Mouse (Mus musculus) urinary bladder, postnatal 14 days (tissue): ENCODE measurements around the gene Ube2f.

Experiments
- DNase-seq: peaks from one replicate; pipeline ENCODE4 v3.0.0; 2021; ENCODE audit warnings: low spot score

The Ube2f gene

DNA sequence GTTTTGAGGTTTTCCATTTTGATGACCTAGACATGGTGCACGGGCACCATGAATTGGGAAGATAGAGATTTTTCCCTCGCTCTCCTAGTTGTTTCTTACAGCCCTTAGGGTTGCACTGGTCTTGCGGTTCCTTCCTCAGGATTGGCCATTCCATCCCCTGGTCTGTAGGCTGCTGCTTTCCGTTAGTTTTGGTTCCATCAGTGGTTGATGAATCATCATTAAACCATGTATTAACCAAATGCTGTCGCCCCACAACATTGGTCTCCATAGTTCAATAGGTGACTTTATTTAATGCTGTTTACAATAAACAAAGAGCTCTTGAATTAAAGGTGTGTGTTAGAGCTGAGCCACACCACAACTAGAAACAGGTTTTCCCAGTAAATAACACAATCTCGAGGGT, 12.4 kb upstream of the Ube2f start:
- no peak for DNase-seq

DNA sequence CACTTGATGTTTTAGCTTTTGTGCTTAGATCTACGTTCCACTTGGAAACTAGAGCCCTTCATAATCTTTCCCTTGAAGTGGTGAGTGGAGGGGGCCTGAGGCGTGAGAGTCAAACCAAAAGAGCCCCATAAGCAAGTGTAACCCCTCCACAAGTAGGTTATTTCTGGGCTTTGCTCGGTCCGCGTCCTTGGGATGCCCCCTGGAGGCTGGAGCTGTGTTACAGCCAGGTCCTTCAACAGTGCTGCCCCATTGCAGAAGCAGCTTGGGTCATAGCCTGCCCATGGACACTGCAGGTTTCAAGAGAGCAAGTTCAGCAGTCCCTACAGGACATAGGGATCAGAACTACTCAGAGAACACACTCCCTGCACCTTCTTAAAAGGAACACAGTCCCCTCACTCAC, 11.0 kb upstream of the Ube2f start:
- DNase-seq: peak; percentile 52

GRCm38 (mm10) chr1:91239800-91240199, 10.3 kb upstream of the Ube2f start:
- no peak for DNase-seq

- peak; percentile 23 for DNase-seq
Measured at GRCm38 (mm10) chr1:91240685-91241084, 9.4 kb upstream of the Ube2f start.

GRCm38 (mm10) chr1:91241249-91241648, 8.9 kb upstream of the Ube2f start:
- no peak for DNase-seq

DNA sequence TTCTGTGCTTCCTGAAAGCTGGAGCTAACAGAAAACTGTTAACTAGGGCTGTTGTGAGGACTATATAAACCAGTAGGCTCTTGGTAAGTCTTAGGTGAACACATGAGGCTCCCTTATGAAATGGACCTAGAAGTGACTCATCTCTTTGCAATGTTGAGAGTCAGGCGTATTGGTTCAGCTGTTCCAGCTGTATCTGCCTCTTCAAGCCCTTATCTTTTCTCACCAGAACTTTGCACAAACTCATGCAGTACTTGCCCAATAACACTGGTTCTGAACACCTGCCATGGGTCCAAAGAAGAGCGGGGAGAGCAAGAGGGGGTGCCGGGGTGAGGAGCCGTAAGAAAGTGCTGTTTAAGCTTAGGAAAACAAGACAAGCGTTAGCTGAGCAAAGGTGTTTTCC, 1.9 kb upstream of the Ube2f start:
- no peak for DNase-seq

DNA sequence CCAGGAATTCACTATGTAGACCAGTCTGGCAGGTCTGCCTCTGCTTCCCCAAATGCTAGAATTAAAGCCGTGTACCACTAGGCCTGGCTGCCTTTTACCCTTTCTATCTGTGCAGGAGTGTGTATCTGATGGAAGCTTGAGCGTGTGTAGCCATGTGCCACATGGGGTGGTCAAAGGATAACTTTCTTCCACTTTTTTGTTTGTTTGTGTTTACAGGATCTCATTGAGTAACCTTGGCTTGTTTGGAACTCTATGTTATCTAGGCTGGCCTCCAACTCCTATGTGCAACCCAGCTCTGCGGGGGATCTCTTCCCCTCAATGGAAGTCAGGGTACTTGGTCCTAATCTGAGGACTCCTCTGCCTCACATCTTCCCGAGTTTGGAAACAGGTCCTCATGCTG, 1.1 kb upstream of the Ube2f start:
- DNase-seq: no peak

DNA sequence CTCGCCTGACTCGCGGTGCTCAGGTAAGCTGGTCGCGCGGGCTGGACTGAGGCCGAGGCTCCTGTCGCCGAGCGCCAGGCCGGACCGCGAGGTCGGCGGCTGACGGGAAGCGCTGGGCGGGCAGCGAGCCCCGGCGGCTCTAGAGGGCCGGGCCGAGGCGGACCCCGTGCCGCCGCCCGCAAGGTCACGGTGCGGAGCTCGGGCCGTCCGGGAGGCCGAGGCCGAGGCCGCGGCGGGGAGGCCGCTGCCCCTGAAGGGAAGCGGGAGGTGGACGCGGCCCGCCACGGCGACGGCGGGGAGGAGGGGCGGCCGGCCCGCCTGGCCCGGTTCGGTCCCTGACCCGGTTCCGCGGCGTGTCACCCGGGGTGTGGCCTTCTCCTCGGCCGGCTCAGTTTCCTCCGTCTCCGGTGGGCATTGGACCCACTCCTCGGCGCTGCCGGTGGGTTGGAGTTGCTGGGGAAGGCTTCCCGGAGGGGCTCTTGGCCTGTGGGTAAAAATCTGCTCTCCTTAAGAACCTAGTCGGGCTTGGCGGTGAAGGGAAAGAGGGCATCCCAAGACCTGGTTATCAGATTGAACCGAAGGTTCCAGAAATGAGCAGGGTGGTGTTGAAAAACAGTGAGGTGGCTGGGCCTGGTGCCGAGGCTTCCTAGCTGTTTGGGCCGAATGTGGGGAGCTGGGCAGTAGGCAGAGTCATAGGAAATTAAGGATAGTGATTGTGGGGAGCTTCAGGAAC, 477 bp downstream of the Ube2f start:
- DNase-seq: peak; percentile 30

GRCm38 (mm10) chr1:91251148-91251650, 1.1 kb downstream of the Ube2f start:
- no peak for DNase-seq

- no peak for DNase-seq
Measured at GRCm38 (mm10) chr1:91251927-91252326, 1.8 kb downstream of the Ube2f start.

DNA sequence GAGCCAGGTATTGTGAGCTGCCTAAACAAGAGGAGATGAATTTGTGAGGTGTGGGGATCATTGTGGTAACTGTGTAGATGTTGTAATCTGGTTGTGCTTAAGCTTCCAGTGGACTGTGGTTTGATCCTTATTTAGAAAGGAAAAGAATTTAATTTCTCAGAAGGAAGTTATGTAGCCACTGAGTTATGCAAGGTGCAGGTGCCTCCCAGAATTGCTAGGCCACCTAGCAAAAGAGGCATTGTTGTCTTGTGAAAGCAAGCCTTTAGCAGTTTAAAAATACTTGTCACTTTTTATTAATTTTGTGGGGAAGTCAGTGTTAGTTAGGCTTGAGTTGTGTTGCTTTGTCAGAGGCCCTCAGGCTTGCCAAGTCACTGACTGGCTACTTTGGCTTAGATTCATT, 7.8 kb downstream of the Ube2f start:
- DNase-seq: no peak

DNA sequence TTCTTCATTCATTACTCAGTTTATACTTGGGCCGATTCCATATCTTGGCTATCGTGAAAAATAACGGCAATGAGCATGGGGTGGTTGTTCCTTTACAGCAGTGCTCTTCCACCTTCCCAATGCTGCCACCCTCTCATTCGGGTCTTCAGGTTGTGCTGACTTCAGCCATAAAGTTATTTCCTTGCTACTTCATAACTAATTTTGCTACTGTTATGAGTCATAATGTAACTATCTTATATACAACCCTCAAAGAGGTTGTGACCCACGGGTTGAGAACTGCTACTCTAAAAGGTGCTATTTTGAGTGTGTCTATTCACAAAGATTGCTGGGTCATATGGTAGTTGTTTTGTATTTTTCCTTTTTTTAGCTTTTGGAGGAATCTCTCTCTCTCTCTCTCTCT, 9.7 kb downstream of the Ube2f start:
- no peak for DNase-seq

GRCm38 (mm10) chr1:91262508-91262907, 12.4 kb downstream of the Ube2f start:
- no peak for DNase-seq

GRCm38 (mm10) chr1:91272260-91272659, 22.2 kb downstream of the Ube2f start:
- no peak for DNase-seq

DNA sequence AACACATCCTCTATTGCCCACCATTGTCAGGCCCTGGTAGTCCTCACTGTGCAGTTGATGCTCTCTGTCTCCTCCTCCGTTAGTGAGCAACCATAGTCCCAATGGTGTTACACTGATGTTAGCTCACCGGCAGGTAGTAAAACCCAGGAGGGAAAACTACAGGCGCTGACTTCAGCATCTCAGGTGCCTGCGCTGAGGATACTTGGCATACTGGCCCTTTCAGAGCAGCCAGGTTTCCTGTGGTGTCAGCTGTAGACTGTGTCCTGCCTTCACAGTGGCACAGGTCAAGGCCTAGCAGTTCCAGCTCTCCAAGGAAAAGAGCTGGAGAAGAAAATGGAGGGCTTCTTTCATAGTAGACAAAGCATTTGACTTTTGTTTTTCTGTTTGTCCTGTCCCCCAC, 26.5 kb downstream of the Ube2f start:
- no peak for DNase-seq

- DNase-seq: no peak
Measured at GRCm38 (mm10) chr1:91277480-91277879, 27.4 kb downstream of the Ube2f start.

DNA sequence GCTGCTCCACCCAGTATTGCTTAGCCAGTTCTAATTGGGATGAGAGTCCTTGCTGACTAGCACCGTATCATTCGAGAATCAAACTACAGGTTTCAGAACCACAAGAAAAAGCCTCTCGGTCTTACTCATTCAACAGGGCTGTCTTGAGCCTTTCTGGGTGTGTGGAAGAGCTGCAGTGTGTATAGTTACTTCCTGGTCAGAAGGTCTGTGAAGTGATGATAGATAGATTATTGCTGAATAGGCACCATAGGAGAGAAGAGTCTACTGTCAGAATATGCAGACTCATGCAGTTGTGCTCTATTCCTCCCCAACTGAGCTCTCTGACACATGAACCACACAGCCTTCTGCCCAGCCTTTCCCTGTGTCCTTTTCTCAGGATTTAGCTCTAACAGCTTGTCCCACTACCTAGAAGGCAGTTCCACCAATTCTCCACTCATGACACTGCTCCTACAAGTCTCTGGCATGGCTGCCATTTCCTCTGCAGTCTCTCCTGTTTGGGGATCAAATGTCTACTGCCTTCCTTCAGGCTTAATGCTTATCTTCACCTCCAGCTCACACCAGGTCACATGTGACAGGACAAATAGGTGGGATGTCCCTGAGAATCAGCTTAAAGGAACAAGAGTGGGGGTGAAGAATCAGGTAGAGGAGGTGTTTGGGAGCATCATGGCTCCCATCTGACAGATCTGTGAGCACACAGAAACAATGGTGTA, 28.5 kb downstream of the Ube2f start:
- no peak for DNase-seq

- DNase-seq: peak; percentile 22
Measured at GRCm38 (mm10) chr1:91279126-91279525, 29.0 kb downstream of the Ube2f start.

- DNase-seq: no peak
Measured at GRCm38 (mm10) chr1:91282582-91282981, 32.5 kb downstream of the Ube2f start.

GRCm38 (mm10) chr1:91289375-91289774, 39.3 kb downstream of the Ube2f start:
- no peak for DNase-seq

GRCm38 (mm10) chr1:91292101-91292825, 42.2 kb downstream of the Ube2f start:
- DNase-seq: no peak

GRCm38 (mm10) chr1:91295544-91295943, 45.4 kb downstream of the Ube2f start:
- DNase-seq: no peak
